Mouse (Mus musculus) left cerebral cortex, adult 11 months (tissue): ENCODE measurements around the gene Cd160.

ENCODE experiments used
- DNase-seq: peaks from one replicate; pipeline ENCODE4 v3.0.0; 2022; ENCODE audit warnings: low spot score

Cd160 gene

GRCm38 (mm10) chr3:96828984-96829383, at the start of gene Cd160, which contains the start of gene Pdzk1:
Cd160 (minus strand) TSS chr3:96829351.
Pdzk1 (plus strand) TSS chr3:96829284.
- no peak for DNase-seq

- DNase-seq: no peak
Measured at GRCm38 (mm10) chr3:96874808-96875571, 45.8 kb upstream of the Cd160 start.

- DNase-seq: no peak
Measured at GRCm38 (mm10) chr3:96872501-96872900, 43.4 kb upstream of the Cd160 start.

GRCm38 (mm10) chr3:96871070-96871469, 41.9 kb upstream of the Cd160 start:
- no peak for DNase-seq

- DNase-seq: no peak
Measured at GRCm38 (mm10) chr3:96870270-96870669, 41.1 kb upstream of the Cd160 start.

- no peak for DNase-seq
Measured at GRCm38 (mm10) chr3:96869091-96869490, 39.9 kb upstream of the Cd160 start.

- DNase-seq: no peak
Measured at GRCm38 (mm10) chr3:96868566-96868965, 39.4 kb upstream of the Cd160 start.

GRCm38 (mm10) chr3:96867863-96868262, 38.7 kb upstream of the Cd160 start:
- DNase-seq: no peak

- DNase-seq: no peak
Measured at GRCm38 (mm10) chr3:96860498-96860897, 31.3 kb upstream of the Cd160 start.

- no peak for DNase-seq
Measured at GRCm38 (mm10) chr3:96855833-96856232, 26.7 kb upstream of the Cd160 start.

GRCm38 (mm10) chr3:96854376-96854775, 25.2 kb upstream of the Cd160 start:
- no peak for DNase-seq

- no peak for DNase-seq
Measured at GRCm38 (mm10) chr3:96852561-96852960, 23.4 kb upstream of the Cd160 start.

GRCm38 (mm10) chr3:96849168-96849727, 20.1 kb upstream of the Cd160 start:
- DNase-seq: no peak

GRCm38 (mm10) chr3:96848470-96848869, 19.3 kb upstream of the Cd160 start:
- no peak for DNase-seq

- no peak for DNase-seq
Measured at GRCm38 (mm10) chr3:96847661-96848060, 18.5 kb upstream of the Cd160 start.

GRCm38 (mm10) chr3:96846985-96847384, 17.8 kb upstream of the Cd160 start:
- no peak for DNase-seq

- DNase-seq: no peak
Measured at GRCm38 (mm10) chr3:96845806-96846205, 16.7 kb upstream of the Cd160 start.

- no peak for DNase-seq
Measured at GRCm38 (mm10) chr3:96845191-96845590, 16.0 kb upstream of the Cd160 start.

GRCm38 (mm10) chr3:96838996-96839645, 10.0 kb upstream of the Cd160 start:
- DNase-seq: no peak

- no peak for DNase-seq
Measured at GRCm38 (mm10) chr3:96836414-96836813, 7.3 kb upstream of the Cd160 start.

GRCm38 (mm10) chr3:96834587-96835348, 5.6 kb upstream of the Cd160 start:
- no peak for DNase-seq

- DNase-seq: no peak
Measured at GRCm38 (mm10) chr3:96832930-96833329, 3.8 kb upstream of the Cd160 start.
